1 mouse cellular context compared by ENCODE assay signal in the genomic region with DNA sequence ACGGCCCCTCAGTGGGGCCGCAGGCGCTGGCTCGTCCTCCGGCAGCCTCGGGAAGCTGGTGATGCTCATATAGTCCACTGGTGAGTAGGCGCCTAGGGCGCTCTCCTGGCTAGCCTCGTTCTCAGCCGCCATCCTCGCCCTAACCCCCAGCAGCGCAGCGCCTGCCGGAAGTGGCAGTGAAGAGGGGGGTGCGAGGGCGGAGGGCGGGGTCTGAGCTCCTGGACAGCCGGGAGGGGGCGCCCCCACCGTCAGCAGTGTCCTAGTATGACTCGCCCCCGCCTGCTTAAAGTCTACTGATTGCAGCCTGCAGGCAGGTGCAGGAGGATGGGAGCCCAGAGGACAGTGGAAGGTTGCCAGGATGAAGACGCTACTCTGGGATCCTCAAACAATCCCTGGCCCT.
TF ChIP-seq lines count a peak whose summit lies in the region.

No protein-coding gene starts in this region.

TF ChIP-seq in CH12.LX, 34 proteins besides CTCF, POLR2A, EP300 and RAD21 (continued from another document):
- peak; percentile 33; the same call in 1 of the 2 replicates for TF ChIP-seq MXI1 (IDR thresholded peaks at IDR 0.05; ENCODE audit: low read depth, low read length)
- TF ChIP-seq PAX5 (IDR thresholded peaks at IDR 0.05; ENCODE audit: low read length): no peak
- TF ChIP-seq IRF4 (IDR thresholded peaks at IDR 0.05; ENCODE audit: low read depth, low read length): peak; percentile 87
- no peak for TF ChIP-seq CHD2 (IDR thresholded peaks at IDR 0.05; ENCODE audit: low read length)
- peak; percentile 92; the same call in 1 of the 2 replicates for TF ChIP-seq MAZ (IDR thresholded peaks at IDR 0.05; ENCODE audit: low read depth, low read length)
- no peak for TF ChIP-seq NRF1 (IDR thresholded peaks at IDR 0.05; ENCODE audit: low read depth, low read length)
- no peak for TF ChIP-seq UBTF (IDR thresholded peaks at IDR 0.05; ENCODE audit: low read depth, low read length)
- TF ChIP-seq JUN (IDR thresholded peaks at IDR 0.05; ENCODE audit: insufficient read depth, low read depth, low read length): no peak
- TF ChIP-seq MYC (IDR thresholded peaks at IDR 0.05; ENCODE audit: low read depth, low read length): no peak
- no peak for TF ChIP-seq ZMIZ1 (IDR thresholded peaks at IDR 0.05; ENCODE audit: low read depth, low read length)
- peak; percentile 29; the same call in 1 of the 2 replicates for TF ChIP-seq HCFC1 (IDR thresholded peaks at IDR 0.05; ENCODE audit: low read depth, low read length)
- TF ChIP-seq E2F4 (IDR thresholded peaks at IDR 0.05; ENCODE audit: insufficient replicate concordance, low read depth, low read length): no peak
- TF ChIP-seq NELFE (IDR thresholded peaks at IDR 0.05; ENCODE audit: low read depth, low read length): peak; percentile 63
- no peak for TF ChIP-seq RCOR1 (conservative IDR thresholded peaks at IDR 0.05; ENCODE audit: low read depth, low read length)
- TF ChIP-seq CHD1 (IDR thresholded peaks at IDR 0.05; ENCODE audit: low read depth, low read length): no peak
- peak; percentile 83 for TF ChIP-seq ELF1 (IDR thresholded peaks at IDR 0.05; ENCODE audit: low read depth, low read length)
- no peak for TF ChIP-seq ZKSCAN1 (IDR thresholded peaks at IDR 0.05; ENCODE audit: borderline replicate concordance, low read depth, low read length)
- no peak for TF ChIP-seq TBP (conservative IDR thresholded peaks at IDR 0.05; ENCODE audit: low read depth, low read length)
- TF ChIP-seq ZNF384 (IDR thresholded peaks at IDR 0.05; ENCODE audit: low read depth, low read length): no peak
